Mouse (Mus musculus): ENCODE measurements around the gene Gm3047.
"Not testable (repeated sequence)": the region's sequence is repeated elsewhere in the genome, so short reads cannot be mapped to it uniquely, and the experiment has no call there.

The Gm3047 gene

GRCm38 (mm10) chr14:4555105-4555504, at the start of gene Gm3047:
Gm3047 (plus strand) TSS chr14:4555405.
- not testable (repeated sequence) for TF ChIP-seq GATA4 (IDR thresholded peaks at IDR 0.05; ENCODE audit: insufficient replicate concordance, low read length)
